12 mouse cellular contexts compared by ENCODE assay signal in genomic region chr6:6861086-6861797, GRCm38 (mm10). TPM values are rescaled to one million over a fixed set of nuclear protein-coding genes. Genes with fewer than 3 reads are reported as not detected.
A peak's percentile ranks its signal among the peaks of the same experiment; 100 is the strongest.
DNase-seq lines count a peak whose midpoint lies in the region; ATAC-seq and TF ChIP-seq lines count a peak whose summit lies in the region.
"Had no signal": no experiment of that assay in that cellular context is flagged by ENCODE, and none has a peak within 500 bp of the region (broad histone marks: within the 10 kb centered on the region; RNA-seq: fewer than 3 reads in every experiment).

No protein-coding gene starts in this region.

- H3K36me3 ChIP-seq in kidney, postnatal 0 days (ENCODE audit: insufficient read depth, low read length): no peaks in the 10 kb centered on the region
- no peaks in the 10 kb centered on the region for H3K36me3 ChIP-seq in forebrain, embryonic 10.5 days (replicated peaks)

- TF ChIP-seq CTCF in kidney, postnatal 0 days (IDR thresholded peaks at IDR 0.05; ENCODE audit: low read depth): no peak
- TF ChIP-seq CTCF in cortical plate, adult 2 months (IDR thresholded peaks at IDR 0.05; ENCODE audit: extremely low read depth, insufficient read depth, low read length): no peak

- intact Hi-C loops in left cerebral cortex, postnatal 10 days (cut with DNase I): loop anchor here (10.0 kb wide), 1 partner anchor 286 kb away; the partner anchor contains the start of gene Sem1

- no peak overlapping the region for H3K27ac ChIP-seq in kidney, postnatal 0 days
- H3K27ac ChIP-seq in cortical plate, adult 2 months (ENCODE audit: insufficient read depth, low read length): peak overlapping the region; percentile 6; the same call in 1 of the 2 replicates
- peak overlapping the region; percentile 69 for H3K27ac ChIP-seq in forebrain, embryonic 10.5 days

- H3K27me3 ChIP-seq in kidney, postnatal 0 days (ENCODE audit: insufficient read depth, low read length): peaks cover 84% of the 10 kb centered on the region
- peaks cover 100% of the 10 kb centered on the region for H3K27me3 ChIP-seq in forebrain, embryonic 10.5 days (ENCODE audit: poor library complexity, severe bottlenecking)

- peak overlapping the region; percentile 7; the same call in 1 of the 2 replicates for H3K4me3 ChIP-seq in kidney, postnatal 0 days (replicated peaks; ENCODE audit: low read depth, low read length)
- H3K4me3 ChIP-seq in cortical plate, adult 2 months (ENCODE audit: insufficient read depth, low read length): peak overlapping the region; percentile 45
- H3K4me3 ChIP-seq in forebrain, embryonic 10.5 days: peak overlapping the region; percentile 37

- H3K9ac ChIP-seq in kidney, postnatal 0 days (ENCODE audit: low read depth, low read length): no peak overlapping the region

- ATAC-seq in kidney, postnatal 0 days (replicated peaks; ENCODE audit: low FRiP score, low read depth): no peak
- no peak for ATAC-seq in frontal cortex, adult (ENCODE audit: low TSS enrichment)
- ATAC-seq: Patski had no signal

- TF ChIP-seq POLR2A in cortical plate, adult 2 months (IDR thresholded peaks at IDR 0.05; ENCODE audit: extremely low read depth, insufficient read depth, low read length): no peak

- no peaks in the 10 kb centered on the region for H3K9me3 ChIP-seq in kidney, postnatal 0 days (replicated peaks; ENCODE audit: low read length)
- H3K9me3 ChIP-seq in forebrain, embryonic 10.5 days: no peaks in the 10 kb centered on the region

- 1% methylated on average over 21 of the region's 21 CpGs for WGBS in kidney, postnatal 0 days
- WGBS in forebrain, embryonic 10.5 days: under 1% methylated on average over 21 of the region's 21 CpGs

- peak overlapping the region; percentile 6; the same call in 1 of the 2 replicates for H3K4me2 ChIP-seq in kidney, postnatal 0 days (ENCODE audit: low read length)

- DNase-seq in kidney, postnatal 0 days (ENCODE audit: low spot score): no peak
- DNase-seq in kidney, postnatal 25 days: no peak
- DNase-seq in forebrain, embryonic 10.5 days (ENCODE audit: extremely low spot score, low spot score): no peak
- DNase-seq in mesoderm, embryonic 11.5 days (ENCODE audit: low read depth, low spot score): peak; percentile 18
- DNase-seq in adrenal gland, postnatal 25 days: no peak
- no peak for DNase-seq in left cerebral cortex, postnatal 10 days (ENCODE audit: extremely low spot score in 1 of 2, low spot score in 2 of 2)
- DNase-seq: lung, adult 2 months had no signal

- peaks cover 6% of the 10 kb centered on the region for H3K4me1 ChIP-seq in kidney, postnatal 0 days (replicated peaks; ENCODE audit: insufficient read depth, low read length)
- H3K4me1 ChIP-seq in cortical plate, adult 2 months (ENCODE audit: control insufficient read depth, insufficient read depth, low read length): no peaks in the 10 kb centered on the region
- peaks cover 46% of the 10 kb centered on the region for H3K4me1 ChIP-seq in forebrain, embryonic 10.5 days

RNA-seq across cellular contexts. Expression of gene Dlx6, which starts 1.9 kb away (rescaled TPM):
- polyA plus RNA-seq in kidney, postnatal 0 days (2015; fragmentation: Nextera tagmentation; extraction: Ambion mirVana): not detected in 2 replicates
- 7.2 and 7.7 TPM in 2 replicates for polyA plus RNA-seq in cortical plate, adult 2 months (2012; rRNA removed)
- polyA plus RNA-seq in forebrain, embryonic 10.5 days (2016; fragmentation: Nextera tagmentation; extraction: Ambion mirVana): 0.95 and 1.1 TPM in 2 replicates
- total RNA-seq in adrenal gland, postnatal 25 days (2021): 0.33 TPM in 1 of 2 replicates, not detected in the other
- 10 to 100 TPM; 10.1 to 13.4 TPM for total RNA-seq in left cerebral cortex, postnatal 10 days (2021)
- total RNA-seq: gastrocnemius, adult 8-10 months had no signal
- polyA plus RNA-seq: lung, adult 2 months; neural tube, embryonic 14.5 days had no signal

RNA-seq across cellular contexts. Expression of gene Dlx5, which starts 20.6 kb away (rescaled TPM):
- 0.37 and 0.67 TPM in 2 replicates for polyA plus RNA-seq in kidney, postnatal 0 days (2015; fragmentation: Nextera tagmentation; extraction: Ambion mirVana)
- polyA plus RNA-seq in cortical plate, adult 2 months (2012; rRNA removed): 2.4 and 2.7 TPM in 2 replicates
- polyA plus RNA-seq in forebrain, embryonic 10.5 days (2016; fragmentation: Nextera tagmentation; extraction: Ambion mirVana): 17.5 and 18.5 TPM in 2 replicates
- total RNA-seq in adrenal gland, postnatal 25 days (2021): not detected in 2 replicates
- total RNA-seq in left cerebral cortex, postnatal 10 days (2021): 1 to 10 TPM; 7.4 to 8.1 TPM
- total RNA-seq: gastrocnemius, adult 8-10 months had no signal
- polyA plus RNA-seq: lung, adult 2 months; neural tube, embryonic 14.5 days had no signal
